Mouse (Mus musculus): Measurements from ENCODE around the gene Slc22a4.
"Not testable (repeated sequence)": the region's sequence is repeated elsewhere in the genome, so short reads cannot be mapped to it uniquely, and the experiment has no call there.

The Slc22a4 gene

GRCm38 (mm10) chr11:54004734-54005133 is 23.2 kb downstream of the Slc22a4 start:
- DNase-seq (ENCODE audit: low spot score in 2 of 2) = no peak

GRCm38 (mm10) chr11:54004221-54004620 is 23.7 kb downstream of the Slc22a4 start:
- peak in 1 of 2 experiments; percentile 49 for DNase-seq (ENCODE audit: low spot score in 2 of 2)

GRCm38 (mm10) chr11:54002761-54003717 is 24.9 kb downstream of the Slc22a4 start:
- peak in 1 of 2 experiments; percentile 30 for DNase-seq (ENCODE audit: low spot score in 2 of 2)

GRCm38 (mm10) chr11:54002147-54002760 is 25.6 kb downstream of the Slc22a4 start:
- DNase-seq (ENCODE audit: low spot score in 2 of 2) = peak; percentile 29 to 35

- no peak for DNase-seq (ENCODE audit: low spot score in 2 of 2)
Observed at GRCm38 (mm10) chr11:53997661-53998060, 30.2 kb downstream of the Slc22a4 start.

- no peak for DNase-seq (ENCODE audit: low spot score in 2 of 2)
Observed at GRCm38 (mm10) chr11:53992264-53992663, 35.6 kb downstream of the Slc22a4 start.

- no peak for DNase-seq (ENCODE audit: low spot score in 2 of 2)
Observed at GRCm38 (mm10) chr11:53989232-53989631, 38.7 kb downstream of the Slc22a4 start.

GRCm38 (mm10) chr11:53988081-53988480 is 39.8 kb downstream of the Slc22a4 start:
- DNase-seq (ENCODE audit: low spot score in 2 of 2) = no peak

- DNase-seq (ENCODE audit: low spot score in 2 of 2) = no peak
Observed at GRCm38 (mm10) chr11:53981396-53981795, 46.5 kb downstream of the Slc22a4 start.

- peak; percentile 61 to 68 for DNase-seq (ENCODE audit: low spot score in 2 of 2)
Observed at GRCm38 (mm10) chr11:53979788-53980621, 47.9 kb downstream of the Slc22a4 start, which contains the start of gene Slc22a21. Gene Slc22a21 (minus strand): TSS chr11:53980332.

GRCm38 (mm10) chr11:53979456-53979787 is 48.5 kb downstream of the Slc22a4 start:
- not testable (repeated sequence) for DNase-seq (ENCODE audit: low spot score in 2 of 2)

GRCm38 (mm10) chr11:53977672-53978071 is 50.2 kb downstream of the Slc22a4 start:
- no peak for DNase-seq (ENCODE audit: low spot score in 2 of 2)

- no peak for DNase-seq (ENCODE audit: low spot score in 2 of 2)
Observed at GRCm38 (mm10) chr11:53975559-53975958, 52.3 kb downstream of the Slc22a4 start.

GRCm38 (mm10) chr11:53958984-53959383 is 68.9 kb downstream of the Slc22a4 start:
- DNase-seq (ENCODE audit: low spot score in 2 of 2) = no peak

GRCm38 (mm10) chr11:53958176-53958575 is 69.7 kb downstream of the Slc22a4 start:
- not testable (repeated sequence) for DNase-seq (ENCODE audit: low spot score in 2 of 2)

- no peak for DNase-seq (ENCODE audit: low spot score in 2 of 2)
Observed at GRCm38 (mm10) chr11:53956636-53957035, 71.3 kb downstream of the Slc22a4 start.

- DNase-seq (ENCODE audit: low spot score in 2 of 2) = no peak
Observed at GRCm38 (mm10) chr11:53954653-53955052, 73.2 kb downstream of the Slc22a4 start.

GRCm38 (mm10) chr11:53950133-53950532 is 77.8 kb downstream of the Slc22a4 start:
- DNase-seq (ENCODE audit: low spot score in 2 of 2) = not testable (repeated sequence)

Data from urinary bladder, adult 18-20 months (tissue).